ENCODE assay signal across 8 mouse cellular contexts in the genomic region with DNA sequence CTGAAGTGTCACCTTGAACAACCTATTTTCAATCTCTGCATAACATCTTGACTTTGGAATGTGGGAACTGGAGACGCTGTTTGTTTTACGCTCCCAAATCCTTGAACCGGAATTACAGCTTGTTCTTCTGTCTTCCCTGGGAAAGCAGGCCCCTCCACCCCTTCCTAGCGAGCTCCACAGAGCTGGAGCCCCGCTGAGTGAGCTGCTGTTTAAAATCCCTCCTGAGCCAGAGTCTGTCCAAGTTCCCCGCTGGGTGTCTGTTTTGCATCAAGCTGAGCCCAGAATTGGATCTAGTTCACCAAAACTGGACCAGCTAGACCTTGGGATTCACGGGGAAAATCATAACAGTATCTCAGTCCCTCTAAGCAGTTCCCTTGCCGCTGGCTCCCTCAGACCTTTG.
DNase-seq lines count a peak whose midpoint lies in the region; ATAC-seq and TF ChIP-seq lines count a peak whose summit lies in the region.

No protein-coding gene starts in this region.

- no peaks in the 10 kb centered on the region for H3K36me3 ChIP-seq in ES-E14 (ENCODE audit: control insufficient read depth, insufficient read depth, low read length, poor library complexity, severe bottlenecking)
- H3K36me3 ChIP-seq in hindbrain, embryonic 13.5 days: no peaks in the 10 kb centered on the region

- H3K4me3 ChIP-seq in ES-E14 (ENCODE audit: insufficient read depth in 1 of 2, low read depth in 1 of 2, low read length in 2 of 2, poor library complexity in 1 of 2, severe bottlenecking in 1 of 2): no peak overlapping the region
- H3K4me3 ChIP-seq in hindbrain, embryonic 13.5 days: no peak overlapping the region

- WGBS in hindbrain, embryonic 13.5 days: 20% methylated on average over 8 of the region's 8 CpGs

- H3K4me2 ChIP-seq in hindbrain, embryonic 13.5 days: 0 out of 2 replicates have a peak overlapping the region, but pooled peaks have one; percentile 21

- H3K27me3 ChIP-seq in hindbrain, embryonic 13.5 days: no peaks in the 10 kb centered on the region

- H3K27ac ChIP-seq in ES-E14 (ENCODE audit: insufficient read depth, low read depth, low read length, poor library complexity, severe bottlenecking): no peak overlapping the region
- H3K27ac ChIP-seq in hindbrain, embryonic 13.5 days: peak overlapping the region; percentile 48

- ATAC-seq in hindbrain, embryonic 13.5 days (ENCODE audit: low FRiP score): no peak
- no peak for ATAC-seq in inflammation-experienced regulatory T-cells, adult 6 months

- H3K9me3 ChIP-seq in ES-E14 (ENCODE audit: control insufficient read depth, insufficient read depth, low read depth, low read length): no peaks in the 10 kb centered on the region
- no peaks in the 10 kb centered on the region for H3K9me3 ChIP-seq in hindbrain, embryonic 13.5 days

- DNase-seq in ES-E14 (ENCODE audit: low read depth, low spot score): peak; percentile 38
- DNase-seq in cerebellum, adult 9-10 months: peak; percentile 84
- DNase-seq in frontal cortex, postnatal 14 days (ENCODE audit: low spot score in 2 of 2): peak; percentile 18 to 25
- DNase-seq in lung, postnatal 10 days: peak; percentile 40
- DNase-seq in right cerebral cortex, postnatal 25 days: peak; percentile 37
- no peak for DNase-seq in urinary bladder, postnatal 10 days (ENCODE audit: low spot score)

- in situ Hi-C loops in ES-E14 (cut with MboI; ENCODE audit: low sequenced_read_pairs in 2 of 2, unreplicated experiment in 2 of 2): no loop called here

- H3K4me1 ChIP-seq in ES-E14 (ENCODE audit: control insufficient read depth in 2 of 2, insufficient read depth in 2 of 2, low read length in 2 of 2, poor library complexity in 1 of 2): peaks cover 3 to 16% of the 10 kb centered on the region in 2 experiments; a peak in 3 of 4 replicates
- peaks cover 34% of the 10 kb centered on the region for H3K4me1 ChIP-seq in hindbrain, embryonic 13.5 days (replicated peaks)

- no peak overlapping the region for H3K9ac ChIP-seq in ES-E14 (ENCODE audit: insufficient read depth, low read depth, low read length, poor library complexity, severe bottlenecking)
- H3K9ac ChIP-seq in hindbrain, embryonic 13.5 days: no peak overlapping the region

TF ChIP-seq in ES-E14, 5 proteins besides CTCF, POLR2A, EP300 and RAD21:
- TF ChIP-seq HCFC1 (IDR thresholded peaks at IDR 0.05; ENCODE audit: borderline replicate concordance, insufficient read depth, low read length) (no peak), ZNF384 (IDR thresholded peaks at IDR 0.05; ENCODE audit: low read depth, low read length) (no peak), MAFK (IDR thresholded peaks at IDR 0.05; ENCODE audit: insufficient read depth, low read depth, low read length) (no peak), CHD2 (IDR thresholded peaks at IDR 0.05; ENCODE audit: low read depth, low read length) (no peak), ZC3H11A (IDR thresholded peaks at IDR 0.05; ENCODE audit: borderline replicate concordance, low read depth, low read length) (no peak)
TF ChIP-seq in ES-E14: peak in this region for 0.
